Mouse (Mus musculus): ENCODE measurements at regions not wholly inside any gene's neighbourhood (a gene's known extent, or its start where the extent isn't known, plus 50 kb on each side); places are given as distances from the start of the nearest gene placed in this dataset.

- H3K4me2 ChIP-seq (ENCODE audit: insufficient read depth, low read depth, poor library complexity, severe bottlenecking) = no peak overlapping the region
- H3K27me3 ChIP-seq (replicated peaks) = no peaks in the 10 kb centered on the region
- no peaks in the 10 kb centered on the region for H3K79me2 ChIP-seq (replicated peaks; ENCODE audit: control insufficient read depth, extremely low read depth, insufficient read depth, poor library complexity, severe bottlenecking)
- H3K4me3 ChIP-seq (replicated peaks in 1 of 3; ENCODE audit: low read depth in 2 of 3, low read length in 2 of 3, poor library complexity in 1 of 3) = no peak overlapping the region
- no peaks in the 10 kb centered on the region for H3K36me3 ChIP-seq (replicated peaks in 1 of 2; ENCODE audit: control insufficient read depth in 1 of 2, insufficient read depth in 1 of 2, low read length in 1 of 2)
- H3K9me3 ChIP-seq (replicated peaks; ENCODE audit: low read length) = no peaks in the 10 kb centered on the region
- in situ Hi-C loops (cut with MboI; ENCODE audit: low pct_ligation_motif_present, low pct_unique_long_range_greater_than_20kb, low sequenced_read_pairs) (no loop called here), dilution Hi-C loops (cut with MboI; ENCODE audit: extremely low pct_ligation_motif_present, extremely low pct_unique_long_range_greater_than_20kb, low sequenced_read_pairs) (no loop called here)
- TF ChIP-seq MAX (IDR thresholded peaks at IDR 0.05; ENCODE audit: low read length) (no peak), JUND (conservative IDR thresholded peaks at IDR 0.05; ENCODE audit: low read depth, low read length) (no peak), TBP (conservative IDR thresholded peaks at IDR 0.05; ENCODE audit: low read depth, low read length) (no peak), BHLHE40 (IDR thresholded peaks at IDR 0.05; ENCODE audit: low read depth, low read length) (no peak), CTCF (conservative IDR thresholded peaks at IDR 0.05 in 1 of 2, IDR thresholded peaks at IDR 0.05 in 1 of 2; ENCODE audit: low read depth in 2 of 2, low read length in 2 of 2) (no peak), USF1 (IDR thresholded peaks at IDR 0.05; ENCODE audit: low read depth, low read length) (no peak), EP300 (IDR thresholded peaks at IDR 0.05; ENCODE audit: low read length) (no peak), CHD1 (IDR thresholded peaks at IDR 0.05; ENCODE audit: low read depth, low read length) (no peak), ZMIZ1 (IDR thresholded peaks at IDR 0.05; ENCODE audit: low read depth, low read length) (no peak), POLR2A (IDR thresholded peaks at IDR 0.05; ENCODE audit: low read depth, low read length) (no peak), JUN (IDR thresholded peaks at IDR 0.05; ENCODE audit: insufficient read depth, low read depth, low read length) (no peak), E2F4 (IDR thresholded peaks at IDR 0.05; ENCODE audit: insufficient replicate concordance, low read depth, low read length) (no peak), PAX5 (IDR thresholded peaks at IDR 0.05; ENCODE audit: low read length) (no peak), HCFC1 (IDR thresholded peaks at IDR 0.05; ENCODE audit: low read depth, low read length) (no peak)
- no peak for DNase-seq (ENCODE audit: extremely low read depth)
- 0 out of 4 replicates have a peak, but pooled peaks cover 0 to 4% of the 10 kb centered on the region in 2 experiments for H3K4me1 ChIP-seq (ENCODE audit: control insufficient read depth in 1 of 2, insufficient read depth in 2 of 2)
- no peak overlapping the region for H3K9ac ChIP-seq (ENCODE audit: insufficient read depth, low read depth)
- H3K27ac ChIP-seq (ENCODE audit: insufficient read depth, low read depth) = no peak overlapping the region
Measured at GRCm38 (mm10) chr1:76019071-76019470, 473.0 kb downstream of the Slc4a3 start.

GRCm38 (mm10) chr1:76024650-76025049 is 478.6 kb downstream of the Slc4a3 start:
- no peak overlapping the region for H3K27ac ChIP-seq (ENCODE audit: insufficient read depth, low read depth)
- TF ChIP-seq MAFK (IDR thresholded peaks at IDR 0.05; ENCODE audit: insufficient replicate concordance, low read length) (no peak), JUN (IDR thresholded peaks at IDR 0.05; ENCODE audit: insufficient read depth, low read depth, low read length) (no peak), RCOR1 (conservative IDR thresholded peaks at IDR 0.05; ENCODE audit: low read depth, low read length) (no peak), ETS1 (conservative IDR thresholded peaks at IDR 0.05; ENCODE audit: low read depth, low read length) (no peak), MAX (IDR thresholded peaks at IDR 0.05; ENCODE audit: low read length) (no peak), ZC3H11A (IDR thresholded peaks at IDR 0.05; ENCODE audit: low read depth, low read length) (no peak), ZMIZ1 (IDR thresholded peaks at IDR 0.05; ENCODE audit: low read depth, low read length) (no peak), E2F4 (IDR thresholded peaks at IDR 0.05; ENCODE audit: insufficient replicate concordance, low read depth, low read length) (no peak), CHD1 (IDR thresholded peaks at IDR 0.05; ENCODE audit: low read depth, low read length) (no peak), MEF2A (IDR thresholded peaks at IDR 0.05; ENCODE audit: borderline replicate concordance, low read depth, low read length) (no peak)
- H3K9ac ChIP-seq (ENCODE audit: insufficient read depth, low read depth) = no peak overlapping the region
- dilution Hi-C loops (cut with MboI; ENCODE audit: extremely low pct_ligation_motif_present, extremely low pct_unique_long_range_greater_than_20kb, low sequenced_read_pairs) (no loop called here), in situ Hi-C loops (cut with MboI; ENCODE audit: low pct_ligation_motif_present, low pct_unique_long_range_greater_than_20kb, low sequenced_read_pairs) (no loop called here)
- no peaks in the 10 kb centered on the region for H3K79me2 ChIP-seq (replicated peaks; ENCODE audit: control insufficient read depth, extremely low read depth, insufficient read depth, poor library complexity, severe bottlenecking)
- H3K27me3 ChIP-seq (replicated peaks) = no peaks in the 10 kb centered on the region
- H3K4me3 ChIP-seq (replicated peaks in 1 of 3; ENCODE audit: low read depth in 2 of 3, low read length in 2 of 3, poor library complexity in 1 of 3) = no peak overlapping the region
- no peak for DNase-seq (ENCODE audit: extremely low read depth)
- no peaks in the 10 kb centered on the region for H3K36me3 ChIP-seq (replicated peaks in 1 of 2; ENCODE audit: control insufficient read depth in 1 of 2, insufficient read depth in 1 of 2, low read length in 1 of 2)
- H3K9me3 ChIP-seq (replicated peaks; ENCODE audit: low read length) = no peaks in the 10 kb centered on the region
- H3K4me1 ChIP-seq (ENCODE audit: control insufficient read depth in 1 of 2, insufficient read depth in 2 of 2) = peaks cover 0 to 8% of the 10 kb centered on the region in 2 experiments; a peak in 1 of 4 replicates
- no peak overlapping the region for H3K4me2 ChIP-seq (ENCODE audit: insufficient read depth, low read depth, poor library complexity, severe bottlenecking)

Measured in CH12.LX (cell line).